Mouse (Mus musculus): Measurements from ENCODE around the gene Pak6. TPM values are rescaled to one million over a fixed set of nuclear protein-coding genes. Genes with fewer than 3 reads are reported as not detected.

Pak6 gene
- polyA plus RNA-seq, 1 experiment, result 4.3 TPM

DNA sequence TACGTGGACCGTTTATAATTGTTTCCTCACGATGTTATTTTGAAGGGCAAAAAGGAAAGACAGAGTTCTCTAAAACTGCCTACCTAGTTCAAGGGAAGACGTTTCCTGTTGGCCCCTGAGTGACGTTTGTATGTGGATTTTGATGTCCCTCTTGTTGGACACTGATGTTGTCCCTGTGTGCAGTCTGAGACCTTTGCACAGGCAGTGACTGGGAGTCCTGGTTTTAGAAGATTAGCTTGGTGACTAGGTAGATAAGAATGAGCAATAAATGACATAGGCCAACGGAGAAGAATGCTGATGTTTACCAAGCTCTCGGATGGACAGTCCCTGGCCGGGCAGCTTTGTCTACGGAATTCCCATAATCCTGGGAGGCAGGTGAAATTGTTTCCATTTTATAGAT lies 1.2 kb upstream of the Pak6 start:
- TF ChIP-seq CTCF (IDR thresholded peaks at IDR 0.05; ENCODE audit: borderline replicate concordance, control insufficient read depth, extremely low read depth, insufficient read depth, low read length, poor library complexity) (no peak), POLR2A (IDR thresholded peaks at IDR 0.05; ENCODE audit: control insufficient read depth, extremely low read depth, insufficient read depth, low read length, poor library complexity) (no peak)
- peaks cover 61% of the 10 kb centered on the region for H3K4me1 ChIP-seq (replicated peaks; ENCODE audit: control insufficient read depth, insufficient read depth, low read length)
- H3K27ac ChIP-seq (ENCODE audit: control insufficient read depth, insufficient read depth, low read length), result no peak overlapping the region
- WGBS, result 84% methylated on average over 9 of the region's 9 CpGs
- DNase-seq, result no peak
- H3K27me3 ChIP-seq (ENCODE audit: control insufficient read depth, insufficient read depth, low read length), result no peaks in the 10 kb centered on the region
- no peaks in the 10 kb centered on the region for H3K36me3 ChIP-seq (ENCODE audit: control insufficient read depth, insufficient read depth, low read length)
- no peak overlapping the region for H3K4me3 ChIP-seq (ENCODE audit: control insufficient read depth, insufficient read depth, low read length)

DNA sequence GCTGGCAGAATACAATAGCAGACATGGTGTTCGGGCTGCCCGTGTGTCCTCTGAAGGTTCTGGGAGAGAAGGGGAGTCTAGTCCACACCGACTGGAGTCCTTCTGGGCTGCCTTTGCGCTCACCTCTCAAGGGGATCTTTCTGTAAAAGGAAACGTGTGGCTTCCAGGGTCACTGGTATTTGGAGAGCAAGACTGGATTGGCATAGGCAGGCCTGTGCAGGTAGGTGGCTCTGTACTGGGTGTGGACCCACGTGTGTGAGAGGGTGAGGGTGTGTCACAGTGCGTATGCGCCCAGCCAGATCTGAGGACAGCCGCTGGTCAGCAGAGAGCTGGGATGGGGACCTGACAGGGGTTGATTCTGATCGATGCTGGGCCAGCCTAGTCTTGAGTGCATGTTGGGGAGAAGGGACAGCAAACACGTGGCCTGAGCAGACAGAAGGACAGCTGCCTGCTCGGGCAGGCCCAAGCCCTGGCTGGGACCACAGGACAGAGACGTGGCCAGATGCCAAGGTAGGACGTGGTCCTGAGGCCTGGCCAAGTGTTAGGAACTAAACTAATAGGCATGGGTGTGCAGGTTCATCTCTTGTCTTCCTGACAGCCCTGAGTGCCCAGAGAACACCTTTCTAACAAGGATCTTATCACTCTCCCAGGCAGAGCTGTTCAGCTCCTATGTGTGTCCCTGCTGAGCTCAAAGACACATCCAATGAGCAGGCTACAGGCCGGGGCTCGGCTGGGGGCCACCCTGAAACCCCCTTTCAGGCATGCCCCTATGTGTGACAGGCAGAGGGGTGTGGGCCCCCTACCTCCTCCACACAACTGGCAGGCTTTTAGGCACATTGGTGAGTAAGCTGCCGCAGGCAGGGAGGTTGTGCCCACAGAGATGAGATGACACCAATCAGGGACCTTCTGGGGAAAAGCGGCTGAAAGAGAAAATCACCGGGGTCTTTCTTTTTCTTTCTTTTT lies 982 bp downstream of the Pak6 start:
- TF ChIP-seq CTCF (IDR thresholded peaks at IDR 0.05; ENCODE audit: borderline replicate concordance, control insufficient read depth, extremely low read depth, insufficient read depth, low read length, poor library complexity) (no peak), POLR2A (IDR thresholded peaks at IDR 0.05; ENCODE audit: control insufficient read depth, extremely low read depth, insufficient read depth, low read length, poor library complexity) (no peak)
- 85% methylated on average over 19 of the region's 19 CpGs for WGBS
- peak overlapping the region; percentile 51 for H3K4me3 ChIP-seq (ENCODE audit: control insufficient read depth, insufficient read depth, low read length)
- H3K27me3 ChIP-seq (ENCODE audit: control insufficient read depth, insufficient read depth, low read length), result no peaks in the 10 kb centered on the region
- H3K36me3 ChIP-seq (ENCODE audit: control insufficient read depth, insufficient read depth, low read length), result no peaks in the 10 kb centered on the region
- no peak for DNase-seq
- peaks cover 48% of the 10 kb centered on the region for H3K4me1 ChIP-seq (replicated peaks; ENCODE audit: control insufficient read depth, insufficient read depth, low read length)
- no peak overlapping the region for H3K27ac ChIP-seq (ENCODE audit: control insufficient read depth, insufficient read depth, low read length)

DNA sequence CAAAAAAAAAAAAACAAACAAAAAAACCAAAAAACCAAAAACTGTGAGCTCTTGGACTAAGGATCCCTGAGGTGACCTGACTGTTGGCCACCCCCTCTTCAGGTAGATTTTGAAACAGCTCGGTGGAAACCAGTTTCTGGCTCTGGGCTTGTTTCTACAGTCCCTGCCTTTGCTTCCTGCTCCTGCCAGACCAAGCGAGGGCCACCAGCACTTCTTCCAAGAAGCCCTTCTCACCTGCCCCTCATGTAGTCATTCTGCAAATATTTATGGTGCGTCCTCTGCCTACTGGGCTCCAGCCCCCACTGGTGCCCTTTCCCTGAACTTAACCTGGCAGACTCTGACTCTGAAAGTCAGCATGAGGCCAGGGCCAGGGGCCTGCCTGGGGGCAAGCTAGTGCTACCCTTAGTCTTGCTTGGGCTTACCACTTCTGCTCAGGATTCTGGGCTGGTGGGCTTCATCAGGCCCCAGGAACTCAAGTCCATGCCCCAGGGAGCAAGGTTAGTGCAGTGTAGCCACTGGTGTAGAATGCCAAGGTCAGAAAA lies 1.9 kb downstream of the Pak6 start:
- H3K27me3 ChIP-seq (ENCODE audit: control insufficient read depth, insufficient read depth, low read length), result no peaks in the 10 kb centered on the region
- 86% methylated on average over 3 of the region's 3 CpGs for WGBS
- no peak overlapping the region for H3K4me3 ChIP-seq (ENCODE audit: control insufficient read depth, insufficient read depth, low read length)
- peaks cover 45% of the 10 kb centered on the region for H3K4me1 ChIP-seq (replicated peaks; ENCODE audit: control insufficient read depth, insufficient read depth, low read length)
- DNase-seq, result no peak
- H3K27ac ChIP-seq (ENCODE audit: control insufficient read depth, insufficient read depth, low read length), result no peak overlapping the region
- no peaks in the 10 kb centered on the region for H3K36me3 ChIP-seq (ENCODE audit: control insufficient read depth, insufficient read depth, low read length)
- no peak for TF ChIP-seq POLR2A (IDR thresholded peaks at IDR 0.05; ENCODE audit: control insufficient read depth, extremely low read depth, insufficient read depth, low read length, poor library complexity)
- no peak for TF ChIP-seq CTCF (IDR thresholded peaks at IDR 0.05; ENCODE audit: borderline replicate concordance, control insufficient read depth, extremely low read depth, insufficient read depth, low read length, poor library complexity)

DNA sequence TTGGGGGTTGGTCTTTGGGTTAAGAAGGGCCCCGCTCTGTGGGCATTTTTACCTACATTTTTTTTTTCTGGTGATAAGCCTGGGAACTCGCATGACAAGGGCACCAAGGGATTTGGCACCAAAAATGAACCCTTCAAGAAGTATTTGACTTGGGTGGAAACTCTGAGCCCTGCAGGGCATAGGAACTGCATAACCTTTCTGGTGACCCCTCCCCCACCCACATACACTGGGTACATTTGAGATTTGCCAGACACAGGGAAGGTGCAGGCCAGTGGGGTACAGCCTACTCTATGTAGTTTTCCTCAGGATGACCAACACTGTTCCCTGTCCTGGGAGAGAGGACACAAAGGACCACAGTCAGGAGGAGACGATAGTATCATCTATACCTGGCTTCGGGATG lies 2.5 kb downstream of the Pak6 start:
- no peak for TF ChIP-seq CTCF (IDR thresholded peaks at IDR 0.05; ENCODE audit: borderline replicate concordance, control insufficient read depth, extremely low read depth, insufficient read depth, low read length, poor library complexity)
- no peak for TF ChIP-seq POLR2A (IDR thresholded peaks at IDR 0.05; ENCODE audit: control insufficient read depth, extremely low read depth, insufficient read depth, low read length, poor library complexity)
- H3K4me1 ChIP-seq (replicated peaks; ENCODE audit: control insufficient read depth, insufficient read depth, low read length), result peaks cover 45% of the 10 kb centered on the region
- no peak for DNase-seq
- WGBS, result 95% methylated on average over 4 of the region's 4 CpGs
- H3K27ac ChIP-seq (ENCODE audit: control insufficient read depth, insufficient read depth, low read length), result no peak overlapping the region
- H3K4me3 ChIP-seq (ENCODE audit: control insufficient read depth, insufficient read depth, low read length), result no peak overlapping the region
- H3K27me3 ChIP-seq (ENCODE audit: control insufficient read depth, insufficient read depth, low read length), result no peaks in the 10 kb centered on the region
- no peaks in the 10 kb centered on the region for H3K36me3 ChIP-seq (ENCODE audit: control insufficient read depth, insufficient read depth, low read length)

DNA sequence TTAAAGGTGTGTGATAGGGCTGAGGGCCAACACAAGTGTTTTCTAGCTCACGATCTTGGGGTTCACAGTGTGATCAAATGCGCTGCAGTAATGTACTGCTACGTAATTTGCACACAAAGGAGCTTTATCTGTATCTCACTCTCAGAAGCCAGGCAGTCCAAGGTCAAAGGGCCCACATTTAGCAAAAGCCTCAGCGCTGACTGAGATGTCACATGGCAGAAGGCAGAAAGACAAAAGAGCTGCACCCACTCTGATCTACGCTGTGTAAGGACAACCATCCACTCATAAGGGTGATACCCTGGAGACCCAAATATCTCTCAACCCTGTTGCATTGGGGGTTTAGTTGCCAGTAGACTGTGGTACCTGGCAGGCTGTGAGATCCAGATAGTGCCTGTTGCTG lies 4.1 kb downstream of the Pak6 start:
- TF ChIP-seq POLR2A (IDR thresholded peaks at IDR 0.05; ENCODE audit: control insufficient read depth, extremely low read depth, insufficient read depth, low read length, poor library complexity), result no peak
- no peak for TF ChIP-seq CTCF (IDR thresholded peaks at IDR 0.05; ENCODE audit: borderline replicate concordance, control insufficient read depth, extremely low read depth, insufficient read depth, low read length, poor library complexity)
- Histone ChIP-seq H3K36me3 (ENCODE audit: control insufficient read depth, insufficient read depth, low read length) (no peaks in the 10 kb centered on the region), H3K4me3 (ENCODE audit: control insufficient read depth, insufficient read depth, low read length) (no peak overlapping the region), H3K27ac (ENCODE audit: control insufficient read depth, insufficient read depth, low read length) (no peak overlapping the region), H3K4me1 (replicated peaks; ENCODE audit: control insufficient read depth, insufficient read depth, low read length) (peaks cover 45% of the 10 kb centered on the region), H3K27me3 (ENCODE audit: control insufficient read depth, insufficient read depth, low read length) (no peaks in the 10 kb centered on the region)
- 88% methylated on average over 5 of the region's 5 CpGs for WGBS
- DNase-seq, result no peak

DNA sequence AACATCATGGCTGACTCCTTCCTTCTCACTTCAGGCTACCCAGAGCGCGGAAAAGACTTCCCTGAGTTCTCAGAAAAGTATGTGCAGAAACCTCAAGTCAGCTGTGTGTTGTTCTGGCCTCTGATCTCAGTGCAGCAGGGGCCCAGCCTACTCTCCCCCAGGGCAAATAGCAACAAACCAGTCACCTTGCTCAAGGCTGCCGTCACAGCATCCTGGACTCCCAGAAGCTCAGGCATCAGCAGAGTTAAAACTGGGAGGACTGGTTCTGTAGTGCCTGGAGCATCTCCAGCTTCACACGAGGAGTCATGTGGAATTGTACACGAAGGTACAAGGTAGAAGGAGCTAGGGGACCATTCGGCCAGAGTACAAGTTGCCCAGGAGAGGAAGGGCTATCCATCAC lies 6.1 kb downstream of the Pak6 start:
- H3K27me3 ChIP-seq (ENCODE audit: control insufficient read depth, insufficient read depth, low read length), result no peaks in the 10 kb centered on the region
- no peak for DNase-seq
- H3K4me3 ChIP-seq (ENCODE audit: control insufficient read depth, insufficient read depth, low read length), result no peak overlapping the region
- H3K36me3 ChIP-seq (ENCODE audit: control insufficient read depth, insufficient read depth, low read length), result no peaks in the 10 kb centered on the region
- TF ChIP-seq CTCF (IDR thresholded peaks at IDR 0.05; ENCODE audit: borderline replicate concordance, control insufficient read depth, extremely low read depth, insufficient read depth, low read length, poor library complexity), result no peak
- TF ChIP-seq POLR2A (IDR thresholded peaks at IDR 0.05; ENCODE audit: control insufficient read depth, extremely low read depth, insufficient read depth, low read length, poor library complexity), result no peak
- WGBS, result 48% methylated on average over 6 of the region's 6 CpGs
- H3K4me1 ChIP-seq (replicated peaks; ENCODE audit: control insufficient read depth, insufficient read depth, low read length), result peaks cover 26% of the 10 kb centered on the region
- H3K27ac ChIP-seq (ENCODE audit: control insufficient read depth, insufficient read depth, low read length), result no peak overlapping the region

All from thymus, adult 2 months (tissue).